Mouse (Mus musculus): ENCODE measurements around the gene Focad. TPM values are rescaled to one million over a fixed set of nuclear protein-coding genes. Genes with fewer than 3 reads are reported as not detected.

The Focad gene
- polyA plus RNA-seq, 1 experiment from 2014 or later: 17.7 TPM

MicroRNA genes within 50 kb of the gene (microRNA counts, 519-probe panel; counts per million panel counts)
- microRNA mmu-miR-491: 31.2 counts per million

Small RNA genes lying within 50 kb of the gene (microRNA-seq; reads per million reads assigned to microRNA genes)
- gene Mir491 (ENCODE audit: insufficient number of aligned reads): 7.6 reads per million

Other genes starting within 250 kb of the Focad start
- 65.7 and 70.8 TPM in 2 replicates for gene Mllt3, start 61.3 kb upstream of the Focad start, polyA plus RNA-seq (2014; fragmentation: Nextera tagmentation; extraction: Ambion mirVana)

Data from forebrain, embryonic 11.5 days (tissue).